Mouse (Mus musculus) B cell, adult 2 months (primary cell): Measurements from ENCODE around the gene Lrp6.

ENCODE experiments used
- DNase-seq, 2 experiments: peaks; one replicate each; pipeline ENCODE4 v3.0.0; 2022

Lrp6 gene

DNA sequence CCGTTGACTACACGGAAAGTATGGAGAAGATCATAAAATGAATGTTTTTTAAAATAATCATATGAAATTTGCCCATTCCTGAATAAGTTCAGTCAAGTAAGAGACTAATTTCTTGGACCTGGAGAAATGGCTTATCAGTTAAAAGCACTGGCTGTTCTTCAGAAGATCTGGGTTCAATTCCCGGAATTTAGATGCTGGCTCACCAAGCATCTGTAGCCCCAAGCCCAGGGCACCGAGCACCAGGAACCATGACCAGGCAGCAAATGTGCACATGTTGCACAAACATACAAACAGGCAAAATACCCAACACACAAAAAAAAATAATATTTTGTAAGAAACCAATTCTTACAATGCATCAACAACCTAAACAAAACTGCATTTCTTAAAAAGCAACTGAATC, 37.4 kb downstream of the Lrp6 start:
- no peak for DNase-seq

DNA sequence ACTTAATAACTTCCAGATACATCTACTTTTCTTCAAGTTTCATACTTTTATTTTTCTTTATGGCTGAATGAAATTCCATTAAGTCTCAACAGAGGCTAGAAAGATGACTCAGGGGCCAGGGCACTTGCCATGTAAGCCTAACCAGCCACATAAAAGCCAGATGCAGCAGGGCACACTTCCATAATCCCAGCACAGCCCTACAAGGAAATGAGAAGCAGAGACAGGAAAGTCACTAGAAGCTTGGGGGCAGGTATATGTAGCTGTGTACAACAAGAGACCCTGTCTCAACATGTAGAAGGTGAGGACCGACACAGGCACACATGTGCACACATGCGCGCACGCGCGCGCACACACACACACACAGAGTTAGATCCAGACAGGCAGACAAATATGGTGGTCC, 38.4 kb downstream of the Lrp6 start:
- DNase-seq: no peak

DNA sequence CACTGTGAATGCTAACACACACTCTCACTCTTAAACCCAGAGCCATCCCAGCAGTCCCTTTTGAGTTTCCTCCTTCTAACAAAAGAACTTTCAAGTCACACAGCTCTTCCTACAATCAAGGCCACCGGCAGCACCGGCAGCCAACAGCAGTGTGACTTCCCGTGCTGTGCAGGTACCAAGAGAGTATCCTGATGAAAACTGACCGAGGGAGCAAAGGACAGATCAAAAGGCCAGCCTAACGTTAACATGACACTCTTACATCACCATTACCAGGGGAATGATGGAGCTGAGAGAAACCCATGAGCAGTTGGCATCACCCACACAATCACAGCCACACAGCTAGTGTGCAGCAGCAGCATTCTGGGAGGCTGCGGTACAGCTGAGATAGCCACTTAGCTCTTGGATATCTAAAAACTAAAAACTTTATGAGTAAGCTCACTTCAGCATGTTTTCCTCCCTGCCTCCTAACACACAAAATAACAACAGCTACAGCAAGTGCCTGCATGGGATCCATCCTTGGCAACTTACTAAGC, 39.1 kb downstream of the Lrp6 start:
- no peak for DNase-seq

DNA sequence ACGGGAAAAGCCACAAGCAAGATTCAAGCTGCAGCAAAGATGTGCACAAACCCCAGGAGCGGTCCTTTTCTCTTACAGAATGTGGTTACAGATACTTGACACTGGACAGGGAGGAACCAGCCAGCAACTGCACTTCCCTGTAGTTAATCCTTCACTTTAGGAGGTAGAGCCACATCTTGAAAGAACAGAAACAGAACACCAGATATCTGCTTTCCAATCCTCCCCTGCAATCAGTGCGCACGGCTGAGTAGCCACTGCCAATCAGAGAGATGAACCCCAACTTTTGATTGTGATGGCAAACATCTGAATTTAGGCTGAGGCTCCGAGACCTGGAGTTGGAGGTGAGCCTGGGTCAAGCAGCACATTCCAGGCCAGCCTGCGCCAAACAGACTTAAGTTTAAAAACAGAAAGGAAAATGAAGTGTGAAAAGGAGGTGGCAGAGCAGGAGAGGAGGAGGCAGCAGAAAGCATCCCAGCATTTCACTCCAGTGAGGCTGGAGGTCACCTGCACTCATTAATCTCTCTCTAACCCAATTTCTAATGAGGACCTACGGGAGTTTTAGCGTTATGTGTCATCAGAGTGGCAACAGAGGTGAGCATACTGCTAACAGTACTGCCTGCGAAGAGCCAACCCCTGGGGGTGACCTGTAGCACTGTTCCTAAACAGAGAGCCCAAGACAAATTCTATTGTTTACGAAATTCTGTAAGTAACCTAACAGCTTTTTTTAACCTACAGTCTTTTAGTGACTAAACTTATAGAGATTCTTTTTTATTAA, 39.8 kb downstream of the Lrp6 start:
- DNase-seq: no peak

DNA sequence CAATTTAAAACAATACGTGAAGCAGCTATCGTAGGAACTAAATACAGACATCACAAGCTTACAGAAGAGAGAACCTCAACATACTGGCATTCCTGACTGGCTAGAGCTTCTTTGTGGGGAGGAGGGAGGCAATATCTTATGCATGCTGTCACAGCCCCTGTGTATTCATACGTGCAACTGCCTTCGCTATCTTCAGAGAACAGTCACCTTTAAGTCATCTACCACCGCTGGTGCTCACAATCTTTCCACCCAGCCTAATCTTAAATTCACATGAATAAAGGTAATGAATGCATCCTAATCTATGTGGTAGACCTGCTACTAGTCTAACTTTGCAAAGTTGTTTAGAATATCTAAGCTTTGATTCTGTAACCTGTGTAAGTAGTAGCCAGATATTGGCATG, 40.5 kb downstream of the Lrp6 start:
- DNase-seq: no peak

DNA sequence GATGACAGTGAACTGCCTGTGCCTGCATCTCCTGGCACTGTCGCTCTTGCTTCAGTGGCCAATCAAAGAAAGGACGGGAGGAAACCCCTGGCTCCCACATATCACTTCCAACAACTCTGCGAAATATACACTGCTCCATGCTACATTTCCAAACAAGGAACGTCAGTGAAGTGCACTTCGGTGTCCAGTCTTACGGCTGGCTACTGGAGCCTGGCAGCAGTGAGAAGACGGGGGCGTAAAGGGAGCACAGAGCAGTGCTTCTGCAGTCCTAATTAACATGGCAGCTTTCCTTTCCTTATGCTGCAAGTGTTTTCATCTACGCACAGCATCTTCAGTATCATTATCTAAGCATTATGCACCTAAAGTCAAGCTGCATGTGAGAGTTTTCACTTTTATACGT, 45.4 kb downstream of the Lrp6 start:
- no peak for DNase-seq

DNA sequence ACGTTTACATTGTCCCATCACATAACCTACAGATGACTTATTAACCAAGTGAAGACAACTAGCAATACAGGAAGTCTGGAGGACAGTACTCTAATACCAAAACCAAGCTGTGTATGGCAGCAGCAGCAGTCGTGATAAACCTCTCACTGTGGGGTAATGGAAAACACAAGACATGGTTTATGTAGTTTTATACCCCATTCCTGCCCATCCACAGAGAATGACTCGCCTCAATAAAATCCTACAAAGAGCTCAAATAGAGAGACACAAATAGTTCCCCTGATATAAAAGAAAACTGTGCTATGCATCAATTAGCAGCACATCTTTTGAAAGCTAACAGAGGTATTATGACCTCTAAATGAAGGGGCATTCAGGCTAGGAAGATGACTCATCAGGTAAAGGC, 45.9 kb downstream of the Lrp6 start:
- no peak for DNase-seq

DNA sequence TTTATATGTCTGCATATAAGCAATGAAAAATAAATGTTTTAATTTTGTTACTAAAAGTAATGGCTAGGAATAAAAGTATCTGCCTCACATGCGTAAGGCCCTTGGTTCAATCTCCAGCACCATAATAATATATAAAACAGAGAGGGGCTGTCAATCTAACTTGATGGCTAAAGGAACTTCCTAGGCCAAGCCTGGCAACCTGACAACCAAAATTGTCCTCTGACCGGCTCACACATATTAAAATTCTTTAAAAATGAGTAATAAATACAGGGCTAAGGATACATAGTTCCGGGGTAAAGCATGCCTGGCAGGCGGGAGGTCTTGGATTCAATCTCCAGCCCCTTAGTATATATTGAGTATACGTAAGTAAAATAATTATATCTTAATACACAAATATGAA, 48.3 kb downstream of the Lrp6 start:
- DNase-seq: no peak

DNA sequence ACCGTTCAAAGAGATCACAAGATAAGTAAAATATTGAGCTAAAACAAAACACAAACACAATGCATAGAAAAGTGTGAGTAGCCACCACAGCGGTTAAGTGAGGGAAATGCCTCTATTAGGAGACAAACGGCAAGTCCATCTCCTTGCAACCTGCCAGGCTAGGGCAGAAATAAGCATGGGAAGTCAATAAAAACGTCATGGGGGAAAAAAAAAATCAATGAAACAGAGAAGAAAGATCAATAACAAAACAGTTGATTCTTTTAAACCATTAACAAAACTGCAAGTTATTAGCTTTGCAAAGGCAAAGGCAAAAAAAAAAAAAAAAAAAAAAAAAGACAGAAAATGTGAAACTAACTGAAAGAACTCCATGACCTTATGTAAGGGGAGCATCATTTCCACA, 49.6 kb downstream of the Lrp6 start:
- no peak for DNase-seq

DNA sequence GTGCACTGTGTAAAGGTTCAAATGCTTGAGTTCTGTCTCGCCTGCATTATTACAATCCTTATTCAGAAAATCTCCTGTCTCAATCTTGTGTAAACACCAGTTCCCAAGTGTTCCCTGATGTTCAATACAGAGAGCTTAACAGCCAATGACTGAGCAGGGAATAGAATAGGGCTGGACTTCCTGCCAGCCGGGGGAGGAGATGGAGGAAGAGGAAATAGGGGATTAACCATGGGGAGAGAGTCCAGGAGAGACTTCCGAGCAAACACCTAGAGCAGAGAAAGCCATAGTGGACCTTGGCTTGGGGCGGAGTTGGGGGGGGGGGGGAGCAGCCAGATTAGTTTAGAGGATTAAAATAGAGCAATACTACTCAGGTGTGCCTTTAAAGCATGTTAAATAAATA, 51.3 kb downstream of the Lrp6 start:
- no peak for DNase-seq

DNA sequence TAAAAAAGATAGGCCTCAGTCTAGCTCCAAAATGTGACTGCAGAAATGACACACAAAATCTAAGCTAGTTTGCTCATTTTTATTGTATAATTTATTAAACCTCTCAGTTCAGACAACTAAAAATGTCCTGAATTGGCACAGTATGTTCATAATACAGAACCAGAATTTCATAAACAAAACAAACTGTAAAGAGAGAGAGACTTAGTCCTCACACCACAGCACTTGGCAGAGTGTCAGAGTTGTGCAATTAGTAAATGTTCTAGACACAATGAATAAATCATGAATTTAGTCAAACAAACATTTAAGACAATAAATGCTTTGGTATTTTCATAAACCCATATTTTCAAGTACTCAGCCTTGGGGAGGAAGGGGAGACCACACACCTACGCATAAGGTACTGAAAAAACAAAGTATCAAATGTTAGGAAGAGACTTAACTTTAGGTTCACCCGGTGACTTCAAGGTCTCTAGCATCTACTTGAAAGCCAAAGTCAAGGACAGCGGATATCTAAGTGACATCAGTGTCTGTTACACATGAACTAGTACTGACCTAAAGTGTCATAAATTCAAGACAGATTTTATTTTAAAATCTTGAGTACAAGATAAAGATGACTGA, 52.8 kb downstream of the Lrp6 start:
- no peak for DNase-seq

DNA sequence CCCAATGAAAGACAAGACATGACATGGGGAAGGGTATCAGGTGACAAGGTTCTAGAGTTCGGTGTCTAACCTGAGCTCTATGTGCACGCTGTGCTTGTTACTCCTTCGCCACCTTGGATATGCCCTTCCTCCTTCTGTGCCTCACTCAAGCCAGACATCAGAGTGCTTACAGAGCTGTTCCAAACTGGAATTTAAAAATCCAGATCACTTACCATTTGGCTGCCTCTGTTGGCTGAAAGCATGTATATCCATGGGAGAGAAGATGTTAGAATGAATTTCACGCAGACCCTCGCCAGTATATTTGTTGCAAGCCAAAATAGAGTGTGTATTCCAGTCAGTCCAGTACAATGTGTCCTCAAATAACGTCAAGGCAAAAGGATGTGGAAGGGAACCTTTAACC, 53.8 kb downstream of the Lrp6 start:
- no peak for DNase-seq

DNA sequence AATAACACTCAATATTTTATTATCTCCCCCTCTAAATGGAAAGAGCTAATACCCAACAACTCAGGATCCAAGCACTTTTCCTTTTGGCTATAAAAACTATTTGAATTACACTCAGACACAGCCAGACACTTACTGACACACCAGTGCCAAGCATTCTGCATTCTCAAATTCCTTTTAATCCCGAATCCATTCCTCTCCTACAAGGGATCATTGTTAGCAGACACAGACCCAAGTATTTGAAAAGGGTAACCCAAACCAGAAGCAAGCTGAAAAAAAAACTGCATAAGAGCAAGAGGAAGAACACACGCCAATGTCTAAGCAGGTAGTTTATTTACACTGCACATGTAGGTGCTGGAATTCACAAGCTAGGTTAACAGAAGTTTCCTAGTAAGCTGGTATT, 54.3 kb downstream of the Lrp6 start:
- no peak for DNase-seq

DNA sequence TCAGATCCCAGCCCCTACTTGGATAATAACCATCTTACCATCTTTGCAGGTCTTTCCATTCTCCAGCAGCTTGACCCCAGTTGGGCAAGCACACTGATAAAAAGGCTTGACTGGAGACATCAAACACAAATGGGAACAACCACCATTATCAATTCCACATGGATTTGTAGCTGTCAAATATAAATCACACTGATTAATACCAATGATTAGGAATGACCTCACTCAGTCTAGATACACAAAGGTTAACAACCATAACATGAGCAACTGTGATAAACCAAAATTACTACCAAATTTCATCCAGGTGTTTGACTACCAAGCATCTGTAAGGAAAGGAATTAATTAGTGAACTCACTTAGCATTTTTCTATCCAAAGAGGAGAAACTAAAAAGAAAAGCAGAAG, 55.6 kb downstream of the Lrp6 start:
- no peak for DNase-seq

DNA sequence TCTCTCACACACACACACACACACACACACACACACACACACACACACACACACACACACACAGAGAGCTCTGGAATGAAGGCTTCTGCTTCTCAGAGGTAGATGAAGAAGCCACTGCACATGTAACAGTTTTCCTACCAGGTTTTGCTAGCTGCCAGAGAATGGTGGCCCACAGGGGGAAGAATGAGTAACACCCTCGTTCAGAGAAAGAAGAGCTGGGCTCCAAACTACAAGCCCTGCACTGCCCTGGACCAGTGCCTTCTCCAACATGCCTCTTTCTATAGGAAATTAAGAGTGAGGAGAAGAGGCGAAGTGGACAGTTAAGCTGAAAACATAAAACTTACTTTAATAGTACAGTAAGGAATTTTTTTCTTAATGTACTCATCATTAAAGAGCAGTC, 56.5 kb downstream of the Lrp6 start:
- DNase-seq: no peak

DNA sequence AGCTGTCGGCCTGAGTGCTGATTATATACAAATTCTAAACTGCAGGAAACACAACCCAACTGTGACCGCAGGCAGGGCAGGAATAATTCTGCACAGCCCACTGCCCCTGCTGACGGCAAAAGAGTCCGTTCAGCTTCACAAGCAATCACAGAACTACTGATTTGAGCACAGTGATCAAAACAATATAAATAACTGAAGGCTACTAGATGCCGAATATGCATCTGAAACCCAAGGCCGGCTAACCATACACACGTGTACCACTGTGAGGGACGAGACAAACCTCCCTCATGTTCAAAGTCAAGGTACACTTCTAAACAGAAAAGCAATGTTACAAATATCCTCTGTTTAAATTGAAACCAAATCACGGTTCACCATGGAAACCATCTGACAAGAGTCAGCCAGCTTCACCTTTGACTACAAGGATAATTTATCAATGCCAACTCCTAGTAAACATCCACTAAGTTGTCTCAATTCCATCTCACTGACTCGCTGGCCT, 57.0 kb downstream of the Lrp6 start:
- DNase-seq: no peak

DNA sequence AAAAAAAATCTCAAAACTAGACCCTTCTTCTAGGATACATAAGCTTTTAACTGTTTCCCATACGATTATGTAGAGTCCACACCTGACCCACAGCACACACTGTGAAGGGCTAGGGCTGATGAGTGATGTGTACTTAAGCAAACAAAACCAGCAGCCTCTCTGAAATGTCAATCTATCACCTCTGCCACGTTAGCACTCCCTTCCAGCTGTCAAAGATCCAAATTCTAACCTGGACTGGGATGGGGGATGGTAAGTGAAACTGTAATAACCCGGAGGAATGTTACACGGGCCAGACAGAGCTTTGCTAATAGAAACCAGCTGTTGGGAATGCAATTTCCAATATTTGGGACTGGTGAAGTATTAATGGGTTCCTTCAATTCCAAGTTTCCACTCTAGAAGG, 61.9 kb downstream of the Lrp6 start:
- no peak for DNase-seq

DNA sequence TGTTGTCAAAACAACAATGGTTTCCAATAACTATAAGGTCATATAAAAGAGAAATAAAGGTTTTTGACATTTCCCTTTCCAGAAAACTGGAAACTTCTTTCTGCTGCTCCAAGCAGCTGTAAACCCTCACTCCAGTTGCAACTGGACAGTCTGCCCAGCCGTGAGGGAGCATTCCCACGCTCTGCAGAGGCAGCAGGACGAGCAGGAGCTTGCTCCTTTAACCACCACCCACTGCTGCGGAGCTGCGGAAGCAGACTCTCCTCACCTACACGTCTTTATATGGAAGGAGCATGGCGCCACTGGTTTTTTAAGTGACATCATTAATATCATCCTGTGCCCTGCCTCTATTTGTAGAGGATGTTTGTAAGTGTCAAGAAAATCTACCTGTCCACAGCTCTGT, 64.4 kb downstream of the Lrp6 start:
- no peak for DNase-seq

DNA sequence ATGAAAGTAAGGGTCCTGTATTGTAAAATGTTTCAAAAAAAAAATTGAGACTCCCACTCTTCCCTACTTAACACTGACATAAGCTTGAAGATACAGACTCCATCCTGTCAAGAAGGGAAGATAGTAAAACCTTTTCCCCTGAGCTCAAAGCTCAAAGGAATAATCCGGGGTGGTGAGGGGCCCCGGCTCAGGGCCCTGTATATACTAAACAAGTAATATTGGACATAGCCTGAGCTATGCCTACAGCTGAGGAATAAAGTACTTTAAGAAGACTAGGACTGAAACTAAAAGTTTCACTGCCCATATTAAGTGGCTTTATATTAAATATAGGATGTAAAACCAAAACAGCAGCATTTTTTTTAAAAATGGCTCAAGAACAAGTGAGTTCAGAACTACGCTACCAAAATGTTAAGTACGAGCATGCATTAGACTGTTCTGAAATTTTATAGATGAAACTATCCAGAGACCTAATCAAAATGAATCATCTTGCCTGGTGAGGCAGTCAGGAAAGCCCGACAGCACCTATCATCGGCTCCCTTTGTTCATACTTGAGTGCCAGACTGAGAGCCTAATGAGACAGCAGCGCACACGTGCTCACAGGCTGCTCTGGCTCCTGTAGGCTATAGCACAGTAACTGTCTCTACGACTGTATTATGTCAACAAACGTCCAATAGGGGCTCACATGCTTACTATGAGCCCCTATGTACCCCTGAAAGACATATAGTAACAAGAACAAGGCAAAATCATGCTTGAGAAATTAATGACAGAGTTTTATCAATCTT, 66.2 kb downstream of the Lrp6 start:
- DNase-seq: no peak

DNA sequence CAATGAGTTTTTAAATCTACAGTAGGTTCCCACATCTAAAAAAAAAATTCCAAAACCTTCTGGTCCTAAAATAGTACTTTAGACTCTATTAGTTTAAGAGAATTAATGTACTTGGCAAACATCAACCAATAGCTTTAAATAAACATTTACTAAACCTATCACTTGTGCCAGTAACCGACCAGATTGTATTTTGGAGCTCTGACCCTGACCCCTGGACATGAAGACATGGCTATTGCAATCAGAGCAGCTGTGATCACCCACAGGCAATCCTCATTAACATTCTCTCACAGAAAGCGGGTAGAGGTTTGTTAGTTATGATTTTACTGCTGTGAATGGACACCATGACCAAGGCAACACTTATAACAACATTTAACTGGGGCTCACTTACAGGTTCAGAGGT, 67.7 kb downstream of the Lrp6 start:
- DNase-seq: no peak

DNA sequence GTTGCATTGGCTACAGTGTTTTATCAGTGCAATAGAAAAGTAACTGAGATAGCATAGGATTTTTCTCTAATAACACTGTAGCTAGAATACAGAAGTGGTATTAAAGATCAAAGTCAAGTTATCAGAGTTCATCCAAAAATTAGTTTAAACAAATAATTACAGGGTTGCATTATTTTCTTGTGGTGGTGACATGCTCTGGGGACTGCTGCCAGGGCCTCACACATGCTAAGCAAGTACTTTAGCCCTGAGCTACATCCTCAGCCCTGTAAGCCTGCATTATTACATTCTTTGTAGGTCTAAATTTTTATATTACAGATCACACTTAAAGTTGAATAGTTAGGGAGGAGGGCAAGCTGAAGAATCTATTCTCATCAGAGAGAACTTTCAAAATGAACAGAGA, 68.2 kb downstream of the Lrp6 start:
- no peak for DNase-seq

DNA sequence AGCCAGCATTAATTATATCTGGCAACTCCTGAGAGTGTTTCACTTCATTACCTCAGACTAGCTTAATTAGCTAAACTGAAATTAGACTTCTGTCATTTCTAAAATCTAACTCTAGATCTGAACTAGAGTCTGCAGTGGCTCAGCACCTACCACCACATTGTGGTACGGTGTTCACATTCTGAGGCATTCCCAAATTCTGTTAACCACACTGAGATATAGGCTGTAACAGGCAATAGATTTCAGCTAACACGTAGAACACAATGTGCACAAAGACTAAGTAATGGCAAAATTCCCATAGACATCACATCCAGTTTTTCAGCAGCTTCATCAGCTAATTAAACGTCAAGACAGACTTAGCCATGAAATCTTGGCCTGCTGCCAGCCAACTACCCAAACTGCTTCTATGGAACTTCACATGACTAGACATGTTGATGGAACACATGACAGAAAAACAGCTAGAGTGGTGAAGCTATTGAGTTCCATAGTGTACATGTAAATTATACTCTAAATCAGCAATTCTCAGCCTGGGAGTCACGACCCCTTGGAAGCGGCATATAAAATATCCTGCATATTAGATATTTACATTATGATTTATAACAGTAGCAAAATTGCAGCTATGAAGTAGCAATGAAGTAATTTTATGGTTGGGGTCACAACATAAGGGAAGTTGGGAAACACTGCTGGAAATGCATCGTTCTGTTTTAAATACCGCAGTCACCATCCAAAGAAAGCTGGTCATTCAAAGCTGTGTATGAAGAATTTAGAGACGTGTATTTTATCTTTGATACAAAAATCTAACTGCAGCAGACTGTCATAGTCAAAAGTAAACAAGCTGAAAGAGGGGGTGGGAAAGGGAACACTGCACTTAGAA, 71.7 kb downstream of the Lrp6 start:
- DNase-seq: no peak

DNA sequence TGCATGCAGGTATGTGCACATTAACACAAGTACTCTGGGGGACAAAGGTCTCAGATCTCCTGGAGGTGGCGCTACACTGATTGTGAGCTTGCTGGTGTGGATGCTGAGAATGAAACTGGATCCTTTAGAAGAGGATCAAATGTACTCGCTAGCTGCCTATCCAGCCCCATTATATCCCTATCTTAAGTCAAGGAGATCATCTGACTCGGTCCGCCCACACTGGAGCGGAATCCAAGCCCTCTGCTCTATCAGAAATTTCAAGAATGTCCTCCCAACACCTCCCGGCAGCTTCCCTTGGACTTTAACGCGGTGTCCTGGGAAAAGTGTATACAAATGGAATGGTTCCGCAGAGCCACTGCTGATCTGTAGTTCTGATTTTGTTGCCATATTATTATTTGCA, 77.1 kb downstream of the Lrp6 start:
- DNase-seq: no peak
